Mouse (Mus musculus): Measurements from ENCODE around the gene Snai1. TPM values are rescaled to one million over a fixed set of nuclear protein-coding genes. Genes with fewer than 3 reads are reported as not detected.

Snai1 gene
- polyA plus RNA-seq, 1 experiment from 2014 or later, result 4.7 TPM

GRCm38 (mm10) chr2:167570815-167571214 lies 32.8 kb downstream of the Snai1 start:
- Histone ChIP-seq H3K4me2 (ENCODE audit: low read length) (no peak overlapping the region), H3K9me3 (replicated peaks; ENCODE audit: control insufficient read depth, low read length, poor library complexity, severe bottlenecking) (no peaks in the 10 kb centered on the region), H3K27ac (ENCODE audit: low read length) (no peak overlapping the region), H3K36me3 (ENCODE audit: control insufficient read depth, insufficient read depth, low read length) (no peaks in the 10 kb centered on the region), H3K9ac (ENCODE audit: low read depth, low read length) (no peak overlapping the region), H3K4me1 (ENCODE audit: control insufficient read depth, insufficient read depth, low read length) (no peaks in the 10 kb centered on the region), H3K27me3 (ENCODE audit: control insufficient read depth, insufficient read depth, low read depth, low read length) (no peaks in the 10 kb centered on the region), H3K4me3 (ENCODE audit: low read depth, low read length) (no peak overlapping the region)
- WGBS, result 93% methylated on average over 6 of the region's 6 CpGs
- no peak for ATAC-seq

DNA sequence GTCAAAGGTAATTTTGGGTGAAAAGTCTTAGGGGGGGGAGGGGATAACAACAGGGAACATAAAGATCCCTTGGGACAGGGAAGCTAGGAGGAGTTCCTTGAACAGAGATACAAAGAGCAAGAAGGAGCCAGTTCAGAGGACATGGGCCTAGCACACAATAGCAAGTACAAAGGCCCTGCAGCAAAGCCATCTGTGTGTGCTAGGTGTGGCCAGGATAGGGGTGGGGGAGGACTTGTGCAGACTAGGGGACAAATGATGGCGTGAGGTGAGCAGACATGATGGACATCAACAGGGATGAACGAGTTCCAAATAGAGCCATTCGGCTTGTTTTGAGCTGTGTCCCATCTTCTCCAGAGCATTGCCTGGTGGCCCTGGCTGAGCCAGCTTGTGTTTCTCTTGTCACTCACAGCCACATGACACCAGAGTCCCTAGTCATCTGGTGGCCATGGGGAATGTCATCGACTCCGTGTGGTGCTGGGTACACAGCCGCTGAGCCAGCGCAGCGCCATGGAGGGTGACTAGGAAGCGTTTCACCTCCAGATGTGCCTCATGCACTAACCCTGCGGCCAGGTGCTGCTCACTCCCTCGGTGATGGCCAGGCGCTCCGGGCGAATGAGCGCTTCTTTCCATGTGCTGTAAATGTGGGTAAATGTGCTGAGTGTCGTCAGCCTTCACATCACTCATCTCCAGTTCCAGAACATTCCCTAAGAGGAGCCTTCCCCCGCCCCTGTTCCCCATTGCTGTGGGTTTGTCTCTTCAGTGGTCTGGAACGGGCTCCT lies 33.6 kb downstream of the Snai1 start:
- Histone ChIP-seq H3K4me3 (ENCODE audit: low read depth, low read length) (no peak overlapping the region), H3K9me3 (replicated peaks; ENCODE audit: control insufficient read depth, low read length, poor library complexity, severe bottlenecking) (no peaks in the 10 kb centered on the region), H3K27ac (ENCODE audit: low read length) (no peak overlapping the region), H3K9ac (ENCODE audit: low read depth, low read length) (no peak overlapping the region), H3K27me3 (ENCODE audit: control insufficient read depth, insufficient read depth, low read depth, low read length) (no peaks in the 10 kb centered on the region), H3K4me2 (ENCODE audit: low read length) (no peak overlapping the region), H3K36me3 (ENCODE audit: control insufficient read depth, insufficient read depth, low read length) (no peaks in the 10 kb centered on the region), H3K4me1 (ENCODE audit: control insufficient read depth, insufficient read depth, low read length) (no peaks in the 10 kb centered on the region)
- ATAC-seq, result no peak
- 91% methylated on average over 18 of the region's 18 CpGs for WGBS

GRCm38 (mm10) chr2:167574814-167575213 lies 36.8 kb downstream of the Snai1 start:
- Histone ChIP-seq H3K4me2 (ENCODE audit: low read length) (no peak overlapping the region), H3K9me3 (replicated peaks; ENCODE audit: control insufficient read depth, low read length, poor library complexity, severe bottlenecking) (no peaks in the 10 kb centered on the region), H3K9ac (ENCODE audit: low read depth, low read length) (no peak overlapping the region), H3K27ac (ENCODE audit: low read length) (no peak overlapping the region), H3K4me1 (ENCODE audit: control insufficient read depth, insufficient read depth, low read length) (no peaks in the 10 kb centered on the region), H3K27me3 (ENCODE audit: control insufficient read depth, insufficient read depth, low read depth, low read length) (no peaks in the 10 kb centered on the region), H3K4me3 (ENCODE audit: low read depth, low read length) (no peak overlapping the region), H3K36me3 (ENCODE audit: control insufficient read depth, insufficient read depth, low read length) (no peaks in the 10 kb centered on the region)
- no peak for ATAC-seq
- WGBS, result 68% methylated on average over 9 of the region's 9 CpGs

DNA sequence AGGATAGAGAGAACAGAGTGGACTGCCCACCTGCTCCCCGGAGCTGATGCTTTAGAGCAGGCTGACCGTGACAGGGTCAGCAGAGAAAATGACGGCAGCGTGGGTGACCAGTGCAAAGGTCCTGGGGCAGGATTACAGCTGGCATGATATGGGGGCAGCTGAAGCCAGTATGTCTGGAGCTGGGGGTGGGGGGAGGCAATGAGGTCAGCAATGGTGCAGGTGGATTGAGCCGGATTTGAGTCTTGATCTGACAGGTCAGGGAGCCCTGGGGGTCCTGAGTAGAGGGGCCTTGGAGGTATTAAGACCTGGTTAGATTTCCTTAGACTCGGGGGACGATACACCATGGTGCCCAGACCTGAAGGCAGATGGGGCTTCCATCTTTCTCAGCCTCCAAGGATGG lies 37.6 kb downstream of the Snai1 start:
- Histone ChIP-seq H3K4me2 (ENCODE audit: low read length) (no peak overlapping the region), H3K4me3 (ENCODE audit: low read depth, low read length) (no peak overlapping the region), H3K9me3 (replicated peaks; ENCODE audit: control insufficient read depth, low read length, poor library complexity, severe bottlenecking) (no peaks in the 10 kb centered on the region), H3K27me3 (ENCODE audit: control insufficient read depth, insufficient read depth, low read depth, low read length) (no peaks in the 10 kb centered on the region), H3K9ac (ENCODE audit: low read depth, low read length) (no peak overlapping the region), H3K36me3 (ENCODE audit: control insufficient read depth, insufficient read depth, low read length) (no peaks in the 10 kb centered on the region), H3K27ac (ENCODE audit: low read length) (no peak overlapping the region), H3K4me1 (ENCODE audit: control insufficient read depth, insufficient read depth, low read length) (no peaks in the 10 kb centered on the region)
- 88% methylated on average over 7 of the region's 7 CpGs for WGBS
- ATAC-seq, result no peak

DNA sequence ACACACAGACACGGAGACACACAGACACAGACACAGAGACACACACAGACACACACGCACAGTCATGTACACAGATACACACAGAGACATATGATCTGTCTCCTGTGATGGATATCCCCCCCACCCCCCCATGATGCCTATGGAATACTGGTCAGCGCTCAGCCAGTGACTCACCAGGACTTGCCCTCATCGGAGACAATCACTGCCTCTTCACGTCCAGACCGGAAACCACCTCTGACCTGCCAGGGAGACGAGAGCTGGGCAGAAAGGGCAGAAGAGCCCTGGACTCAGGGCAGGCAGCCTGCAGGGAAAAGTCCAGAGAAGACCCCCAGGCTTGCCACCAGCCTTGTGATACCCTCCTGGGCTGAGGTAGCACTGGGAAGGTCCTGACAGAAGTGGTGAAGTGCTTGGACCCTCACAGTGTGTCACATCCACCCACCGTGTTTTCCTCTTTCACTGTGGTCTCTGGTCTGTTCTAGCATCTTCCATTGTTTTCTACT lies 38.2 kb downstream of the Snai1 start:
- Histone ChIP-seq H3K4me3 (ENCODE audit: low read depth, low read length) (no peak overlapping the region), H3K4me2 (ENCODE audit: low read length) (no peak overlapping the region), H3K9me3 (replicated peaks; ENCODE audit: control insufficient read depth, low read length, poor library complexity, severe bottlenecking) (no peaks in the 10 kb centered on the region), H3K9ac (ENCODE audit: low read depth, low read length) (no peak overlapping the region), H3K36me3 (ENCODE audit: control insufficient read depth, insufficient read depth, low read length) (no peaks in the 10 kb centered on the region), H3K27ac (ENCODE audit: low read length) (no peak overlapping the region), H3K4me1 (ENCODE audit: control insufficient read depth, insufficient read depth, low read length) (no peaks in the 10 kb centered on the region), H3K27me3 (ENCODE audit: control insufficient read depth, insufficient read depth, low read depth, low read length) (no peaks in the 10 kb centered on the region)
- 85% methylated on average over 8 of the region's 8 CpGs for WGBS
- no peak for ATAC-seq

DNA sequence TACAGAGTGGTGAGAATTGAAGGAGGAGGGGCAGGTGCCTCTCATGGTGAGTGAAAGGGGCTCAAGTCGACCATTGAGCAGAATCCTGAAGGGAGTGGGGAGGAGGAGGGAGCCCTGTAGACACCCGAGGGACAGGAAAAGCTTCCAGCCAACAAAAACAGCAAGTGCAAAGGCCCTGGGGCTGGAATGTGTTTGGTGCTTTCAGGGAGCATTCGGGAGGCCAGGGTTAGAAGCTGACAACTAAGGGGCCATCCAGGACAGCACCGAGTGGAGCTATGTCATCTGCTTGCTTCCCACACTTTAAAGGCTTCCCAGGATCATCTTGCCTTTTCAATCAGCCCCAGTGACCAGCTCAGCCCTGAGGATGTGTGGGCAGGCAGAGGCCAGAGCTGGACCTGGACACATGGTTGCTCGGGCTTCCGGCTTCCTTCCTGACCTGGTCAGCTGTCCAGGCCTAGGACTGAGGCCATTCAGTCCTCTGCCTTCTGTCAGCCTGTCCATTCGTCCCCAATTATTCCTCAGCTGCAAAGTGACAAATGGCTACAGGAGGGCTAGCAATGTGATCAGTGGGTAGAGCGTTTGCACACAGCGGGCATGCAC lies 39.3 kb downstream of the Snai1 start:
- ATAC-seq, result no peak
- Histone ChIP-seq H3K9me3 (replicated peaks; ENCODE audit: control insufficient read depth, low read length, poor library complexity, severe bottlenecking) (no peaks in the 10 kb centered on the region), H3K27me3 (ENCODE audit: control insufficient read depth, insufficient read depth, low read depth, low read length) (no peaks in the 10 kb centered on the region), H3K36me3 (ENCODE audit: control insufficient read depth, insufficient read depth, low read length) (no peaks in the 10 kb centered on the region), H3K4me2 (ENCODE audit: low read length) (no peak overlapping the region), H3K4me3 (ENCODE audit: low read depth, low read length) (no peak overlapping the region), H3K4me1 (ENCODE audit: control insufficient read depth, insufficient read depth, low read length) (no peaks in the 10 kb centered on the region), H3K9ac (ENCODE audit: low read depth, low read length) (no peak overlapping the region), H3K27ac (ENCODE audit: low read length) (no peak overlapping the region)
- WGBS, result 73% methylated on average over 9 of the region's 9 CpGs

GRCm38 (mm10) chr2:167578521-167578920 lies 40.5 kb downstream of the Snai1 start:
- H3K4me3 ChIP-seq (ENCODE audit: low read depth, low read length), result no peak overlapping the region
- H3K27me3 ChIP-seq (ENCODE audit: control insufficient read depth, insufficient read depth, low read depth, low read length), result no peaks in the 10 kb centered on the region
- H3K4me2 ChIP-seq (ENCODE audit: low read length), result no peak overlapping the region
- H3K36me3 ChIP-seq (ENCODE audit: control insufficient read depth, insufficient read depth, low read length), result no peaks in the 10 kb centered on the region
- 29% methylated on average over 5 of the region's 5 CpGs for WGBS
- H3K4me1 ChIP-seq (ENCODE audit: control insufficient read depth, insufficient read depth, low read length), result no peaks in the 10 kb centered on the region; the same call in 1 of the 2 replicates
- no peak for ATAC-seq
- H3K9me3 ChIP-seq (replicated peaks; ENCODE audit: control insufficient read depth, low read length, poor library complexity, severe bottlenecking), result no peaks in the 10 kb centered on the region
- no peak overlapping the region for H3K9ac ChIP-seq (ENCODE audit: low read depth, low read length)
- no peak overlapping the region for H3K27ac ChIP-seq (ENCODE audit: low read length)

- no peak for ATAC-seq
- H3K4me3 ChIP-seq (ENCODE audit: low read depth, low read length), result no peak overlapping the region
- no peaks in the 10 kb centered on the region for H3K36me3 ChIP-seq (ENCODE audit: control insufficient read depth, insufficient read depth, low read length)
- H3K27ac ChIP-seq (ENCODE audit: low read length), result no peak overlapping the region
- no peak overlapping the region for H3K9ac ChIP-seq (ENCODE audit: low read depth, low read length)
- H3K9me3 ChIP-seq (replicated peaks; ENCODE audit: control insufficient read depth, low read length, poor library complexity, severe bottlenecking), result no peaks in the 10 kb centered on the region
- WGBS, result 47% methylated on average over 10 of the region's 10 CpGs
- H3K4me2 ChIP-seq (ENCODE audit: low read length), result no peak overlapping the region
- H3K27me3 ChIP-seq (ENCODE audit: control insufficient read depth, insufficient read depth, low read depth, low read length), result no peaks in the 10 kb centered on the region
- H3K4me1 ChIP-seq (ENCODE audit: control insufficient read depth, insufficient read depth, low read length), result no peaks in the 10 kb centered on the region; the same call in 1 of the 2 replicates
These were observed 45.4 kb downstream of the Snai1 start for GRCm38 (mm10) chr2:167583161-167583952.

Data from midbrain, embryonic 16.5 days (tissue).